Mouse (Mus musculus) E14TG2a.4 (cell line): ENCODE results near the gene Rnf111.

Experiments
- CTCF ChIP-seq: conservative IDR thresholded peaks from 2 replicates; pipeline ENCODE4 v1.5.1; 2014; ENCODE audit warnings: low read length
- NANOG ChIP-seq: IDR thresholded peaks from 2 replicates; pipeline ENCODE4 v1.6.1; 2014; ENCODE audit warnings: borderline replicate concordance, low read length, mixed read lengths

GRCm38 (mm10) chr9:70511681-70512080 lies 8.2 kb upstream of the Rnf111 start:
- no peak for TF ChIP-seq CTCF
- no peak for TF ChIP-seq NANOG
